Mouse (Mus musculus) hindbrain, postnatal 0 days (tissue): ENCODE measurements at regions not wholly inside any gene's neighbourhood (a gene's known extent, or its start where the extent isn't known, plus 50 kb on each side); places are given as distances from the start of the nearest gene placed in this dataset.
A peak's percentile ranks its signal among the peaks of the same experiment; 100 is the strongest.

Source experiments
- ATAC-seq: fragments of 200-750 bp; cut with Nextera tagmentation; 2 replicates; pipeline ENCODE4 v1.8.0; 2017; ENCODE audit warnings: mild to moderate bottlenecking, moderate TSS enrichment, moderate library complexity
- DNase-seq: peaks from one replicate; pipeline ENCODE4 v3.0.0-alpha.2; 2015; ENCODE audit warnings: low spot score
- H3K27ac ChIP-seq: fragments of 300-500 bp; sonication (generic); 2 replicates; pipeline ENCODE4 v1.5.1; 2014; ENCODE audit warnings: mild to moderate bottlenecking
- H3K27me3 ChIP-seq: fragments of 300-500 bp; sonication (generic); 2 replicates; pipeline ENCODE4 v1.6.1; 2014; ENCODE audit warnings: low read length, mixed read lengths; ENCODE audit not compliant: insufficient read depth
- H3K36me3 ChIP-seq: fragments of 300-500 bp; sonication (generic); 2 replicates; pipeline ENCODE4 v1.6.1; 2014; ENCODE audit warnings: low read length, mixed read lengths; ENCODE audit not compliant: insufficient read depth
- H3K4me1 ChIP-seq: fragments of 300-500 bp; sonication (generic); 2 replicates; pipeline ENCODE4 v1.6.1; 2014; ENCODE audit warnings: antibody characterized with exemption, low read length, mixed read lengths; ENCODE audit not compliant: insufficient read depth
- H3K4me2 ChIP-seq: fragments of 300-500 bp; sonication (generic); 2 replicates; pipeline ENCODE4 v1.6.1; 2014; ENCODE audit warnings: low read depth, mild to moderate bottlenecking, low read length, moderate library complexity, mixed read lengths
- H3K4me3 ChIP-seq: fragments of 300-500 bp; sonication (generic); 2 replicates; pipeline ENCODE4 v1.5.1; 2014; ENCODE audit warnings: low read length
- H3K9ac ChIP-seq: fragments of 300-500 bp; sonication (generic); replicated peaks from 2 replicates; pipeline ENCODE4 v1.6.1; 2014; ENCODE audit warnings: mild to moderate bottlenecking, low read length, moderate library complexity, mixed read lengths
- H3K9me3 ChIP-seq: fragments of 300-500 bp; sonication (generic); 2 replicates; pipeline ENCODE4 v1.6.1; 2016; ENCODE audit warnings: low read length, mixed read lengths
- CTCF ChIP-seq: IDR thresholded peaks from 2 replicates; pipeline ENCODE4 v1.5.1; 2016; ENCODE audit warnings: antibody characterized with exemption, control low read depth, low read depth
- WGBS: fragments of 180-500 bp; shearing (Covaris S2); extraction: QIAGEN DNeasy Blood & Tissue Kit; methylation state at CpG from one replicate; pipeline ENCODE4 v1.1.7; 2014; 5-methylcytosine and 5-hydroxymethylcytosine counted together

DNA sequence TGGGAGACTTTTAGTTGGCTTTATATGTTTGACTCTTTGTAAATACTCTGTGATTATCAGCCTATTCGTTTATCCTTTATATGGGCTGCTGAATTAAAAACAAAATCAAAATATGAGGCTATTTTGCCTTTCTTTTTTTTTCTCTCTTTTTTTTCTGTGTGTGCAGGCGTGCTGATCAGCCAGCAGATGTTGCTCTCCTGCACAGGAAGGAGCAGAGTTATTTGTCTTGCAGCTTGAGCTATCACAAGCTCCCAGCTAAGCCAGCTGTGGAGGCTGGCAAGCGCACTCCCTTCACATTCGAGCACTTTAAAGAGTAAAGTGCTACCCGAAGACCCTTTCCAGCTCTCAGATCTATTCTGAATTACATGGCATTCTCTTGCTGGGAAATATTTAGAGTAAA lies 926.7 kb upstream of the Sel1l start:
- 52% methylated on average over 5 of the region's 5 CpGs for WGBS
- H3K27me3 ChIP-seq = no peaks in the 10 kb centered on the region
- no peak for ATAC-seq
- no peak overlapping the region for H3K4me2 ChIP-seq
- peak; percentile 40 for DNase-seq
- no peak overlapping the region for H3K9ac ChIP-seq
- TF ChIP-seq CTCF = peak; percentile 51
- H3K4me3 ChIP-seq = no peak overlapping the region
- H3K27ac ChIP-seq = no peak overlapping the region
- no peaks in the 10 kb centered on the region for H3K36me3 ChIP-seq
- H3K9me3 ChIP-seq = no peaks in the 10 kb centered on the region
- no peaks in the 10 kb centered on the region for H3K4me1 ChIP-seq

DNA sequence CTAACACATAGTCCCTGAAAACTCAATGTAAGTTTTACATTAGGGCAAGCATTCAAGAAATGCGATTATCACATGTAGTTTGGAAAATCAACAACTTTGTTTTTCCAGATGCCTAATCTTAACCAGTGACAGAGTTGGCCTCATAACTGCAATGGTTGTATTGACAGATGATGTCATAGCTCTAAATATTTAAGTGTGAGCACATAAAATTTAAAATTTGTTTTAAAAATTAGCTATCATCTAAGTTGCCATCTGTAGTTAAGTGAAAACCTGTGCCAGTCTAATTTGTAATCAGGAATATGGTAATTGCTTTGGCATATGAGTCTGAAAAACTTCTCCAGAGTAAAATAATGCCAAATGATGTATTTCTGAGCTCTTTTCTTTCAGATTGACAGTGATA lies 899.6 kb upstream of the Sel1l start:
- Histone ChIP-seq H3K36me3 (no peaks in the 10 kb centered on the region), H3K27me3 (no peaks in the 10 kb centered on the region), H3K9me3 (no peaks in the 10 kb centered on the region), H3K4me2 (no peak overlapping the region), H3K4me1 (no peaks in the 10 kb centered on the region), H3K4me3 (no peak overlapping the region), H3K9ac (no peak overlapping the region), H3K27ac (no peak overlapping the region)
- DNase-seq (no peak), ATAC-seq (no peak)
- WGBS = 90% methylated on average over 1 of the region's 1 CpGs
- no peak for TF ChIP-seq CTCF

DNA sequence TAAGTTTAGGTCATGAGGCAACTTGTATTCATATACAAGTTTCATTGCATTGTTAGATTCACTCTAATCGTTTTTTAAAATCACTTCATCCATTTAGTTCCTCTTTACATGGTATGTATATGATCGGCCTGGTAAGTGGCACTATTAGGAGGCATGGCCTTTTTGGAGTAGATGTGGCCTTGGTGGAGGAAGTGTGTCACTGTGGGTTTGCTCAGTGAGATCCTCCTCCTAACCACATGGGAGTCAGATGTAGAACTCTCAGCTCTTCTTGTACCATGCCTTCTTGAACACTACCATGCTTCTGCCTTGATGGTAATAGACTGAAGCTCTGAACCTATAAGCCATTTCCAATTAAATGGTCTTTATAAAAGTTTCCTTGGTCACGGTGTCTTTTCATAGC lies 891.9 kb upstream of the Sel1l start:
- 84% methylated on average over 3 of the region's 3 CpGs for WGBS

DNA sequence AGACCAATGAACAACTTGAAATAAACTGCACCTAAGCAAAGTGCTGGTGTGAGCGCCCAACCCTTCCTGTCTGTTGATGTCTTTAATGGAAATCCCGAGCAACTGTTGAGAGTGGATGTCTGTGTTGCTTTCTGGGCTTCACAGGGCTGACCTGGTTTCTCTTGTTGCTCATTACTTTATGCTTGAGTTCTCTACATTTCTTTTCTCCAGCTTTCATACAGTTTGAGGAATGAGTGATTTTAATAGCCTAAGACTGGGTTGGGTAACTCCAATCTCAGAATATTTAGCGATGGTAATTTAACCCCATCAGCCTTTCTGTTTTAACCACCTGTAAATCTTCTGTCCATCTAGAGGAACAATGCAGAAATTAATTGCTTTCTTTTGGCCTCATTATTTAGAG lies 890.2 kb upstream of the Sel1l start:
- DNase-seq = no peak
- Histone ChIP-seq H3K27me3 (no peaks in the 10 kb centered on the region), H3K4me1 (no peaks in the 10 kb centered on the region; the same call in 1 of the 2 replicates), H3K4me2 (no peak overlapping the region), H3K4me3 (no peak overlapping the region), H3K9ac (no peak overlapping the region), H3K9me3 (no peaks in the 10 kb centered on the region), H3K27ac (no peak overlapping the region), H3K36me3 (no peaks in the 10 kb centered on the region)
- TF ChIP-seq CTCF = no peak
- ATAC-seq = no peak
- 89% methylated on average over 3 of the region's 3 CpGs for WGBS

More for the DNA sequence above, 891.9 kb upstream of the Sel1l start:
- DNase-seq (no peak), ATAC-seq (no peak)
- no peak overlapping the region for H3K4me2 ChIP-seq
- no peaks in the 10 kb centered on the region; the same call in 1 of the 2 replicates for H3K4me1 ChIP-seq
- H3K9ac ChIP-seq = no peak overlapping the region
- H3K27ac ChIP-seq = no peak overlapping the region
- no peak for TF ChIP-seq CTCF
- no peaks in the 10 kb centered on the region for H3K27me3 ChIP-seq
- no peaks in the 10 kb centered on the region for H3K36me3 ChIP-seq
- no peak overlapping the region for H3K4me3 ChIP-seq
- no peaks in the 10 kb centered on the region for H3K9me3 ChIP-seq

DNA sequence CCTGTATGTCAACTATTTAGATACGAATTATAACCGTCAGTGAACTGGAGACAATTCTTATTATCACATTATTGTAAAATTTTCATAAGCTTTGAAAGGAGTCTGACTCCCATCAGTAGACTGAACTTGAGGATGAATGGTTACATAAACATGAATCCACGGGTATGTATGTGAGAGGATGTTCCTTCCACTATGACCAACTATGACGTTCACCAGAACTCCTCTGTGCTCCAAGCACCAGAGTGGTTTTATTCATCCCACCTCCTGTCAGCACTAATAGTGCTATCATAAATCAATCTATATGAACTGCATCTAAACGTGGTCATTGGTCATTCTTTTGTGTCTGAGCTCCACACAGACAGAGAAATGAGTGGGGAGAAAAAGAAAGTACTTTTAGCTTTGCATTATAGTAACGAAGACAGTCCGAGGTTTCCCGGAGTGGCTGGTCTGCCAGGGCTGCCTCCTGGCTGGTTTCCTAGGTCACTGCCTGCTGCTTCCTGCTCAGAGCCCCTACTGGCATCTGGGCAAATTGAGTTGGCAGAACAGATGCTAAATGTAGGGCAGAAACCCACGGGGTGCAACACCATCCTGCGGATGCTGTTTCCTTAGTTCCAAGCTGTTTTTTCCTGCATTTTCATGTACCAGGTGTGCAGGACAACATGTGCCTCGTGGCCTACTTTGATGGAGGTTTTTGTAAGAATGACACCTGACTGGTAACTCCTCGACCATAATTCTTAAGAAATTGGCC lies 888.8 kb upstream of the Sel1l start:
- Histone ChIP-seq H3K9me3 (no peaks in the 10 kb centered on the region), H3K36me3 (no peaks in the 10 kb centered on the region), H3K9ac (no peak overlapping the region), H3K4me2 (peak overlapping the region; percentile 24; the same call in 1 of the 2 replicates), H3K4me3 (no peak overlapping the region), H3K27me3 (no peaks in the 10 kb centered on the region), H3K4me1 (no peaks in the 10 kb centered on the region; the same call in 1 of the 2 replicates), H3K27ac (no peak overlapping the region)
- peak; percentile 64 for DNase-seq
- peak; percentile 45 for TF ChIP-seq CTCF
- WGBS = 45% methylated on average over 12 of the region's 12 CpGs
- ATAC-seq = peak; percentile 87

DNA sequence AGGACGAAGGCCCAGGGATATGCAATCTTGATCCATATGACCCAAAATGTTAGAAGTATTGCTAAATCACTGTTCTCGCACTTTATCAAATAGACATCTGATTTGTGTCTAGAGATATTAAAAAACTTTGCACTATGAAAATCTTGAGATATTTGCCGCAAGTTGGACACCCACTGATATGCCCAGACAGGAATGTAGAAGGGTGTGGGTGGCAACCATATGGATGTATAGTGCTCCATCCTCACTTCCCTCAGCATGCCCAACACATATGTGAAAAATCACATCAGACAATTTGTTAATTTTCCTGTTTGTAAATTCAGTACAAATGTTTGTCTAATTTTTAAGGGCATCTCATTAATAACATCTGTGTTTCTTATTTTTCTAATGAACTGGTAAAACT lies 874.1 kb upstream of the Sel1l start:
- Histone ChIP-seq H3K27me3 (no peaks in the 10 kb centered on the region), H3K4me1 (no peaks in the 10 kb centered on the region), H3K36me3 (no peaks in the 10 kb centered on the region), H3K27ac (no peak overlapping the region), H3K9me3 (no peaks in the 10 kb centered on the region), H3K4me2 (no peak overlapping the region), H3K9ac (no peak overlapping the region), H3K4me3 (no peak overlapping the region)
- DNase-seq (no peak), ATAC-seq (no peak)
- 94% methylated on average over 3 of the region's 3 CpGs for WGBS
- no peak for TF ChIP-seq CTCF

DNA sequence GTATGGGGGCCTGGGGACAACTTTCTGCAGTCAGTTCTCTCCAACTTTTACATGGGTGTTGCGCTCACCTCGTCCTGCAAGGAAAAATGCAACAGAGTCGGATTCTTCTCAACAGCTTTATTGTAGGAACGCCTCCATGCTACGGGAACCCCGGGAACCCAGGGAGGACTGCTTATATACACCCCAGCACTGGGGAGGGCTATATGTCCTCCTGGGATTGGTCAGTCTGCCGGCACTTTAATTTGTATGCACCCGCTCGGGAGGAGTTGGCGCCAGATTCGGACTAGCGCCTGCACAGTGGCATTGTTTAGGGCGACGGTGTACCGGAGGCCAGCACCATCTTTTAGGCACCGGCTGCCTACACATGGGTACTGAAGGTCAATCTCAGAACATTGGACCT lies 864.5 kb upstream of the Sel1l start:
- 96% methylated on average over 16 of the region's 16 CpGs for WGBS
- no peaks in the 10 kb centered on the region for H3K9me3 ChIP-seq
- no peaks in the 10 kb centered on the region for H3K36me3 ChIP-seq
- H3K4me2 ChIP-seq = no peak overlapping the region
- H3K27ac ChIP-seq = no peak overlapping the region
- DNase-seq (no peak), ATAC-seq (no peak)
- no peak for TF ChIP-seq CTCF
- no peak overlapping the region for H3K9ac ChIP-seq
- no peaks in the 10 kb centered on the region for H3K4me1 ChIP-seq
- no peak overlapping the region for H3K4me3 ChIP-seq
- no peaks in the 10 kb centered on the region for H3K27me3 ChIP-seq
